ENCODE assay signal across 26 mouse cellular contexts in the genomic region with DNA sequence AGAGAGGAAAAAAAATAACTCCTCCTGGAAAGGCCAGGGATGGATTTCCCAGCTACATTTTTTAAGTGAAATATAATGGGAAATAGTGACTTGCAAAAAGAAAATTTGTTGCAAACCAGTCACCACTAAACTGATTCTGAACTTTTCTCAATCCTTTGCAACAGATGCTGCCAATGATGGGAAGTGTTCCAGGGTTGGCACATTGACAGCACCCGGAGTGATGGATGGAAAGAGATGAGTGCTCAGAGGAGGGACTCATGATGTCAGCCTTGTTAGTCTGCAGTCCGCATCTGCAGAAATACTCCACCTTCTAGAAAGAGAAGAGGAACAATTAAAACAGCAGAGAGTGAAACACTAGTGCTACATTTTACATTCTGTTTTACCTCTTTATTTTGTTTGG. TPM values are rescaled to one million over a fixed set of nuclear protein-coding genes. Genes with fewer than 3 reads are reported as not detected.
DNase-seq lines count a peak whose midpoint lies in the region; ATAC-seq lines count a peak whose summit lies in the region.
"Had no signal": no experiment of that assay in that cellular context is flagged by ENCODE, and none has a peak within 500 bp of the region (broad histone marks: within the 10 kb centered on the region; RNA-seq: fewer than 3 reads in every experiment).

No protein-coding gene starts in this region.

- DNase-seq in frontal cortex, postnatal 36 days (ENCODE audit: low spot score in 2 of 2) = peak; percentile 11 to 21
- DNase-seq in frontal cortex, postnatal 25 days (ENCODE audit: low spot score in 2 of 2) = no peak
- peak; percentile 17 for DNase-seq in right cerebral cortex, postnatal 4 days
- no peak for DNase-seq in right cerebral cortex, postnatal 25 days
- peak; percentile 9 to 29 for DNase-seq in layer of hippocampus, adult 8-10 months (ENCODE audit: low spot score in 2 of 2)
- DNase-seq in gastrocnemius, postnatal 10 days = no peak
- DNase-seq: adrenal gland, adult 2 months; cerebellum, adult 9-10 months; embryo, embryonic 11 days; kidney, adult 8-10 months; kidney, postnatal 36 days; lung, embryonic 14.5 days; spleen, adult 18-20 months had no signal

- ATAC-seq in activated CD4-positive, CD25-positive, alpha-beta regulatory T cell, adult 4 months = no peak

RNA-seq across cellular contexts. Expression of a gene that starts 6.8 kb away (rescaled TPM):
- total RNA-seq in layer of hippocampus, adult 8-10 months (2022) = not detected
- polyA plus RNA-seq in activated CD4-positive, CD25-positive, alpha-beta regulatory T cell, adult 4 months (2017; shearing (Covaris generic)) = not detected
- total RNA-seq in gastrocnemius, postnatal 10 days (2021) = not detected
- total RNA-seq: adrenal gland, adult 2 months; gastrocnemius, adult 18-20 months; granulocyte monocyte progenitor cell, adult 5-6 weeks; hematopoietic stem cell, adult 5-6 weeks; left cerebral cortex, postnatal 36 days had no signal
- polyA plus RNA-seq: adrenal gland, adult 2 months; forebrain, embryonic 12.5 days; heart, embryonic 12.5 days; liver, embryonic 11.5 days; lung, embryonic 14.5 days; macrophage; midbrain, embryonic 12.5 days; neural tube, embryonic 14.5 days; stomach, embryonic 14.5 days; thymus, postnatal 0 days had no signal

RNA-seq across cellular contexts. Expression of a gene that starts 6.8 kb away (rescaled TPM):
- under 1 TPM; 0.25 to 0.41 (median 0.31) TPM for total RNA-seq in layer of hippocampus, adult 8-10 months (2022)
- not detected for polyA plus RNA-seq in activated CD4-positive, CD25-positive, alpha-beta regulatory T cell, adult 4 months (2017; shearing (Covaris generic))
- under 1 TPM; 0.11 to 0.12 TPM for total RNA-seq in gastrocnemius, postnatal 10 days (2021)
- polyA plus RNA-seq: adrenal gland, adult 2 months; heart, embryonic 12.5 days; macrophage; midbrain, embryonic 12.5 days had no signal

RNA-seq across cellular contexts. Expression of a gene that starts 25.5 kb away (rescaled TPM):
- total RNA-seq in layer of hippocampus, adult 8-10 months (2022) = not detected
- polyA plus RNA-seq in activated CD4-positive, CD25-positive, alpha-beta regulatory T cell, adult 4 months (2017; shearing (Covaris generic)) = under 1 TPM in 1 of 2 experiments, not detected in 1; 0.16 TPM
- not detected for total RNA-seq in gastrocnemius, postnatal 10 days (2021)
- total RNA-seq: adrenal gland, adult 2 months; gastrocnemius, adult 18-20 months; granulocyte monocyte progenitor cell, adult 5-6 weeks; hematopoietic stem cell, adult 5-6 weeks; left cerebral cortex, postnatal 36 days had no signal
- polyA plus RNA-seq: adrenal gland, adult 2 months; forebrain, embryonic 12.5 days; heart, embryonic 12.5 days; liver, embryonic 11.5 days; lung, embryonic 14.5 days; macrophage; midbrain, embryonic 12.5 days; neural tube, embryonic 14.5 days; stomach, embryonic 14.5 days; thymus, postnatal 0 days had no signal

RNA-seq across cellular contexts. Expression of a gene that starts 35.2 kb away (rescaled TPM):
- not detected for total RNA-seq in layer of hippocampus, adult 8-10 months (2022)
- polyA plus RNA-seq in activated CD4-positive, CD25-positive, alpha-beta regulatory T cell, adult 4 months (2017; shearing (Covaris generic)) = not detected
- not detected for total RNA-seq in gastrocnemius, postnatal 10 days (2021)
- total RNA-seq: adrenal gland, adult 2 months; gastrocnemius, adult 18-20 months; granulocyte monocyte progenitor cell, adult 5-6 weeks; hematopoietic stem cell, adult 5-6 weeks; left cerebral cortex, postnatal 36 days had no signal
- polyA plus RNA-seq: adrenal gland, adult 2 months; forebrain, embryonic 12.5 days; heart, embryonic 12.5 days; liver, embryonic 11.5 days; lung, embryonic 14.5 days; macrophage; midbrain, embryonic 12.5 days; neural tube, embryonic 14.5 days; stomach, embryonic 14.5 days; thymus, postnatal 0 days had no signal

RNA-seq across cellular contexts. Expression of a gene that starts 59.2 kb away (rescaled TPM):
- under 1 TPM in 2 of 4 experiments, not detected in 2; 0.11 to 0.18 TPM for total RNA-seq in layer of hippocampus, adult 8-10 months (2022)
- under 1 TPM in 1 of 2 experiments, not detected in 1; 0.17 TPM for polyA plus RNA-seq in activated CD4-positive, CD25-positive, alpha-beta regulatory T cell, adult 4 months (2017; shearing (Covaris generic))
- not detected for total RNA-seq in gastrocnemius, postnatal 10 days (2021)
- total RNA-seq: adrenal gland, adult 2 months; gastrocnemius, adult 18-20 months; granulocyte monocyte progenitor cell, adult 5-6 weeks; hematopoietic stem cell, adult 5-6 weeks had no signal
- polyA plus RNA-seq: adrenal gland, adult 2 months; forebrain, embryonic 12.5 days; heart, embryonic 12.5 days; liver, embryonic 11.5 days; lung, embryonic 14.5 days; macrophage; midbrain, embryonic 12.5 days; neural tube, embryonic 14.5 days; stomach, embryonic 14.5 days; thymus, postnatal 0 days had no signal

Comparison
In these comparisons a context has a peak if more than half of its experiments do, and no peak if none do; other contexts are left out.
1. DNase-seq: peak in frontal cortex, postnatal 36 days (2 of 2), right cerebral cortex, postnatal 4 days (single experiment) and layer of hippocampus, adult 8-10 months (2 of 2); none in frontal cortex, postnatal 25 days (0 of 2), right cerebral cortex, postnatal 25 days (single experiment) and gastrocnemius, postnatal 10 days (single experiment).